Mouse (Mus musculus) ovary, postnatal 10 days (tissue): ENCODE measurements around the gene Ppfibp2.

Experiments used
- DNase-seq: peaks from one replicate; pipeline ENCODE4 v3.0.0; 2022; ENCODE audit warnings: low spot score

The Ppfibp2 gene

GRCm38 (mm10) chr7:107757308-107758151, 162.5 kb downstream of the Ppfibp2 start, which contains the start of gene Cyb5r2:
Gene Cyb5r2 (minus strand): TSS chr7:107758032.
- DNase-seq = no peak

GRCm38 (mm10) chr7:107770812-107771211, 175.8 kb downstream of the Ppfibp2 start:
- DNase-seq = no peak

- no peak for DNase-seq
Observed at GRCm38 (mm10) chr7:107778216-107778615, 183.2 kb downstream of the Ppfibp2 start.

- no peak for DNase-seq
Observed at GRCm38 (mm10) chr7:107779611-107780010, 184.6 kb downstream of the Ppfibp2 start.

- DNase-seq = no peak
Observed at GRCm38 (mm10) chr7:107787977-107788620, 193.1 kb downstream of the Ppfibp2 start.

- DNase-seq = no peak
Observed at GRCm38 (mm10) chr7:107796500-107796899, 201.5 kb downstream of the Ppfibp2 start.
